9 mouse cellular contexts compared by ENCODE assay signal in genomic region chr4:134081730-134082386, GRCm38 (mm10). TPM values are rescaled to one million over a fixed set of nuclear protein-coding genes. Genes with fewer than 3 reads are reported as not detected.
DNase-seq lines count a peak whose midpoint lies in the region; ATAC-seq and TF ChIP-seq lines count a peak whose summit lies in the region.
"Had no signal": no experiment of that assay in that cellular context is flagged by ENCODE, and none has a peak within 500 bp of the region (broad histone marks: within the 10 kb centered on the region; RNA-seq: fewer than 3 reads in every experiment).

No protein-coding gene starts in this region.

- peak; percentile 91 for ATAC-seq in kidney, embryonic 14.5 days (ENCODE audit: low FRiP score, low TSS enrichment)

- no peaks in the 10 kb centered on the region for H3K36me3 ChIP-seq in heart, embryonic 10.5 days
- no peaks in the 10 kb centered on the region for H3K36me3 ChIP-seq in kidney, embryonic 14.5 days (ENCODE audit: control insufficient read depth, insufficient read depth, low read length)
- H3K36me3 ChIP-seq in liver, adult 2 months (ENCODE audit: control insufficient read depth, insufficient read depth, low read length): no peaks in the 10 kb centered on the region

- no peak overlapping the region for H3K27ac ChIP-seq in cortical plate, adult 2 months (ENCODE audit: insufficient read depth, low read length)
- peak overlapping the region; percentile 37; the same call in 1 of the 2 replicates for H3K27ac ChIP-seq in heart, embryonic 10.5 days
- no peak overlapping the region for H3K27ac ChIP-seq in kidney, embryonic 14.5 days (ENCODE audit: low read depth, low read length)
- no peak overlapping the region for H3K27ac ChIP-seq in liver, adult 2 months (replicated peaks; ENCODE audit: insufficient read depth, low read depth, low read length)

- no peaks in the 10 kb centered on the region for H3K9me3 ChIP-seq in heart, embryonic 10.5 days
- peaks cover 2% of the 10 kb centered on the region; the same call in 1 of the 2 replicates for H3K9me3 ChIP-seq in kidney, embryonic 14.5 days (ENCODE audit: control insufficient read depth, low read length)

- intact Hi-C loops in gastrocnemius, postnatal 14 days (cut with DNase I; ENCODE audit: low total_unique reads): no loop called here

- peak; percentile 8 for DNase-seq in gastrocnemius, postnatal 14 days
- DNase-seq in gastrocnemius, postnatal 10 days: no peak
- DNase-seq in heart, embryonic 10.5 days (ENCODE audit: low spot score): peak; percentile 93
- DNase-seq in liver, adult 2 months (ENCODE audit: extremely low read depth, low read depth, low spot score): no peak
- DNase-seq in naive thymus-derived CD4-positive, alpha-beta T cell, adult 2 months (ENCODE audit: low read depth): peak; percentile 96
- peak; percentile 84 to 87 for DNase-seq in spleen, postnatal 4 days (ENCODE audit: low spot score in 2 of 2)

- no peak overlapping the region for H3K9ac ChIP-seq in kidney, embryonic 14.5 days (ENCODE audit: low read depth, low read length)
- H3K9ac ChIP-seq in liver, adult 2 months (ENCODE audit: low read depth, low read length): no peak overlapping the region

- H3K4me2 ChIP-seq in kidney, embryonic 14.5 days (replicated peaks; ENCODE audit: low read depth, low read length): peak overlapping the region; percentile 52

- no peaks in the 10 kb centered on the region for H3K79me2 ChIP-seq in liver, adult 2 months (ENCODE audit: control insufficient read depth, insufficient read depth, low read length)

- WGBS in heart, embryonic 10.5 days: 1% methylated on average over 41 of the region's 41 CpGs
- WGBS in kidney, embryonic 14.5 days: under 1% methylated on average over 37 of the region's 41 CpGs
- WGBS in liver, adult 2 months: 3% methylated on average over 40 of the region's 41 CpGs

- peak overlapping the region; percentile 44 for H3K4me3 ChIP-seq in cortical plate, adult 2 months (ENCODE audit: insufficient read depth, low read length)
- peak overlapping the region; percentile 67 for H3K4me3 ChIP-seq in heart, embryonic 10.5 days
- peak overlapping the region; percentile 32 for H3K4me3 ChIP-seq in kidney, embryonic 14.5 days (ENCODE audit: low read length)
- H3K4me3 ChIP-seq in liver, adult 2 months (ENCODE audit: insufficient read depth, low read depth, low read length): peak overlapping the region; percentile 37; the same call in 1 of the 2 replicates

- peak; percentile 17; the same call in 1 of the 2 replicates for TF ChIP-seq POLR2A in cortical plate, adult 2 months (IDR thresholded peaks at IDR 0.05; ENCODE audit: extremely low read depth, insufficient read depth, low read length)
- no peak for TF ChIP-seq POLR2A in liver, adult 2 months (IDR thresholded peaks at IDR 0.05; ENCODE audit: extremely low read depth, insufficient read depth, low read length)

- peaks cover 31% of the 10 kb centered on the region for H3K27me3 ChIP-seq in heart, embryonic 10.5 days (ENCODE audit: insufficient read depth, poor library complexity, severe bottlenecking)
- H3K27me3 ChIP-seq in kidney, embryonic 14.5 days (ENCODE audit: control insufficient read depth, insufficient read depth, low read length): no peaks in the 10 kb centered on the region
- peaks cover 3% of the 10 kb centered on the region; the same call in 1 of the 2 replicates for H3K27me3 ChIP-seq in liver, adult 2 months (ENCODE audit: control insufficient read depth, insufficient read depth, low read length)

- TF ChIP-seq CTCF in cortical plate, adult 2 months (IDR thresholded peaks at IDR 0.05; ENCODE audit: extremely low read depth, insufficient read depth, low read length): no peak
- no peak for TF ChIP-seq CTCF in liver, adult 2 months (IDR thresholded peaks at IDR 0.05; ENCODE audit: low read depth, low read length)

- no peaks in the 10 kb centered on the region for H3K4me1 ChIP-seq in cortical plate, adult 2 months (ENCODE audit: control insufficient read depth, insufficient read depth, low read length)
- H3K4me1 ChIP-seq in heart, embryonic 10.5 days: peaks cover 22% of the 10 kb centered on the region
- H3K4me1 ChIP-seq in kidney, embryonic 14.5 days (ENCODE audit: control insufficient read depth, insufficient read depth, low read length): peaks cover 3% of the 10 kb centered on the region; the same call in 1 of the 2 replicates
- no peaks in the 10 kb centered on the region for H3K4me1 ChIP-seq in liver, adult 2 months (ENCODE audit: control insufficient read depth, insufficient read depth, low read length)

RNA-seq across cellular contexts. Expression of gene Cd52, which starts 13.0 kb away (rescaled TPM):
- 1 to 10 TPM in 1 of 2 experiments, under 1 TPM in 1; 0.51 to 1.7 TPM for total RNA-seq in gastrocnemius, postnatal 14 days (2021)
- total RNA-seq in gastrocnemius, postnatal 10 days (2021): 1 to 10 TPM in 1 of 2 experiments, under 1 TPM in 1; 0.70 to 2.1 TPM
- 4.2 and 5.5 TPM in 2 replicates for polyA plus RNA-seq in cortical plate, adult 2 months (2012; rRNA removed)
- 1.7 and 4.2 TPM in 2 replicates for polyA plus RNA-seq in heart, embryonic 10.5 days (2016; fragmentation: Nextera tagmentation; extraction: Ambion mirVana)
- polyA plus RNA-seq in kidney, embryonic 14.5 days (2014; fragmentation: Nextera tagmentation; extraction: Ambion mirVana): 8.9 and 12.1 TPM in 2 replicates
- 20.0 and 26.8 TPM in 2 replicates for total RNA-seq in liver, adult 2 months (2014; rRNA removed)
- polyA plus RNA-seq in liver, adult 2 months (2012; rRNA removed): 7.6 and 10.4 TPM in 2 replicates
- polyA plus RNA-seq: C2C12 had no signal

RNA-seq across cellular contexts. Expression of gene Ubxn11, which starts 20.5 kb away (rescaled TPM):
- total RNA-seq in gastrocnemius, postnatal 14 days (2021): 1 to 10 TPM in 1 of 2 experiments, under 1 TPM in 1; 0.70 to 1.2 TPM
- 1 to 10 TPM in 1 of 2 experiments, under 1 TPM in 1; 0.73 to 1.7 TPM for total RNA-seq in gastrocnemius, postnatal 10 days (2021)
- polyA plus RNA-seq in cortical plate, adult 2 months (2012; rRNA removed): 45.4 and 51.3 TPM in 2 replicates
- 2.6 and 2.9 TPM in 2 replicates for polyA plus RNA-seq in heart, embryonic 10.5 days (2016; fragmentation: Nextera tagmentation; extraction: Ambion mirVana)
- 9.3 and 12.4 TPM in 2 replicates for polyA plus RNA-seq in kidney, embryonic 14.5 days (2014; fragmentation: Nextera tagmentation; extraction: Ambion mirVana)
- total RNA-seq in liver, adult 2 months (2014; rRNA removed): 0.09 and 0.34 TPM in 2 replicates
- 0.66 and 1.2 TPM in 2 replicates for polyA plus RNA-seq in liver, adult 2 months (2012; rRNA removed)

RNA-seq across cellular contexts. Expression of gene Crybg2, which starts 21.2 kb away (rescaled TPM):
- total RNA-seq in gastrocnemius, postnatal 14 days (2021): not detected
- total RNA-seq in gastrocnemius, postnatal 10 days (2021): not detected
- polyA plus RNA-seq in cortical plate, adult 2 months (2012; rRNA removed): 4.5 and 5.1 TPM in 2 replicates
- polyA plus RNA-seq in heart, embryonic 10.5 days (2016; fragmentation: Nextera tagmentation; extraction: Ambion mirVana): 0.78 and 2.7 TPM in 2 replicates
- 4.5 and 6.0 TPM in 2 replicates for polyA plus RNA-seq in kidney, embryonic 14.5 days (2014; fragmentation: Nextera tagmentation; extraction: Ambion mirVana)
- total RNA-seq in liver, adult 2 months (2014; rRNA removed): 0.94 and 1.4 TPM in 2 replicates
- 0.42 and 1.6 TPM in 2 replicates for polyA plus RNA-seq in liver, adult 2 months (2012; rRNA removed)
- polyA plus RNA-seq: C2C12 had no signal

RNA-seq across cellular contexts. Expression of gene Zfp683, which starts 28.2 kb away (rescaled TPM):
- not detected for total RNA-seq in gastrocnemius, postnatal 14 days (2021)
- total RNA-seq in gastrocnemius, postnatal 10 days (2021): not detected
- not detected in 2 replicates for polyA plus RNA-seq in cortical plate, adult 2 months (2012; rRNA removed)
- polyA plus RNA-seq in heart, embryonic 10.5 days (2016; fragmentation: Nextera tagmentation; extraction: Ambion mirVana): not detected in 2 replicates
- not detected in 2 replicates for polyA plus RNA-seq in kidney, embryonic 14.5 days (2014; fragmentation: Nextera tagmentation; extraction: Ambion mirVana)
- total RNA-seq in liver, adult 2 months (2014; rRNA removed): not detected in 2 replicates
- polyA plus RNA-seq in liver, adult 2 months (2012; rRNA removed): 0.55 and 1.0 TPM in 2 replicates
- polyA plus RNA-seq: C2C12 had no signal

RNA-seq across cellular contexts. Expression of gene Sh3bgrl3, which starts 46.7 kb away (rescaled TPM):
- total RNA-seq in gastrocnemius, postnatal 14 days (2021): 10 to 100 TPM; 30.4 to 37.5 TPM
- 10 to 100 TPM; 44.9 to 59.6 TPM for total RNA-seq in gastrocnemius, postnatal 10 days (2021)
- polyA plus RNA-seq in cortical plate, adult 2 months (2012; rRNA removed): 487 and 489 TPM in 2 replicates
- polyA plus RNA-seq in heart, embryonic 10.5 days (2016; fragmentation: Nextera tagmentation; extraction: Ambion mirVana): 188 and 243 TPM in 2 replicates
- polyA plus RNA-seq in kidney, embryonic 14.5 days (2014; fragmentation: Nextera tagmentation; extraction: Ambion mirVana): 424 TPM in 2 replicates
- total RNA-seq in liver, adult 2 months (2014; rRNA removed): 6.0 and 10.3 TPM in 2 replicates
- polyA plus RNA-seq in liver, adult 2 months (2012; rRNA removed): 36.6 and 45.0 TPM in 2 replicates

Comparison
In these comparisons a context has a peak if more than half of its experiments do, and no peak if none do; other contexts are left out.
1. DNase-seq: peak in gastrocnemius, postnatal 14 days (single experiment), heart, embryonic 10.5 days (single experiment), naive thymus-derived CD4-positive, alpha-beta T cell, adult 2 months (single experiment) and spleen, postnatal 4 days (2 of 2); none in gastrocnemius, postnatal 10 days (single experiment) and liver, adult 2 months (single experiment).
2. Peak in every context shown above with its lines, with median percentiles within 50 percentile points of each other: H3K4me3 ChIP-seq.